Mouse (Mus musculus): ENCODE results near the gene Rgs5.

Rgs5 gene

GRCm38 (mm10) chr1:169655256-169655655 is at the start of gene Rgs5:
Rgs5 (plus strand) TSS chr1:169655501.
- DNase-seq: peak; percentile 79

- DNase-seq: no peak
Measured at GRCm38 (mm10) chr1:169606164-169606563, 49.1 kb upstream of the Rgs5 start.

- DNase-seq: peak; percentile 41
Measured at GRCm38 (mm10) chr1:169629738-169630137, 25.6 kb upstream of the Rgs5 start.

- peak; percentile 41 for DNase-seq
Measured at GRCm38 (mm10) chr1:169637251-169637750, 18.0 kb upstream of the Rgs5 start.

- DNase-seq: no peak
Measured at GRCm38 (mm10) chr1:169644884-169645653, 10.2 kb upstream of the Rgs5 start.

- peak; percentile 56 for DNase-seq
Measured at GRCm38 (mm10) chr1:169659479-169659878, 4.2 kb downstream of the Rgs5 start.

- no peak for DNase-seq
Measured at GRCm38 (mm10) chr1:169667328-169667727, 12.0 kb downstream of the Rgs5 start.

- peak; percentile 29 for DNase-seq
Measured at GRCm38 (mm10) chr1:169670705-169671104, 15.4 kb downstream of the Rgs5 start.

- DNase-seq: no peak
Measured at GRCm38 (mm10) chr1:169671801-169672200, 16.5 kb downstream of the Rgs5 start.

GRCm38 (mm10) chr1:169672272-169672671 is 17.0 kb downstream of the Rgs5 start:
- no peak for DNase-seq

GRCm38 (mm10) chr1:169674116-169674515 is 18.8 kb downstream of the Rgs5 start:
- no peak for DNase-seq

- DNase-seq: no peak
Measured at GRCm38 (mm10) chr1:169676751-169677150, 21.4 kb downstream of the Rgs5 start.

GRCm38 (mm10) chr1:169680455-169681208 is 25.3 kb downstream of the Rgs5 start:
- no peak for DNase-seq

GRCm38 (mm10) chr1:169682775-169683497 is 27.6 kb downstream of the Rgs5 start:
- no peak for DNase-seq

- DNase-seq: peak; percentile 52
Measured at GRCm38 (mm10) chr1:169685257-169685656, 30.0 kb downstream of the Rgs5 start.

- no peak for DNase-seq
Measured at GRCm38 (mm10) chr1:169693040-169693439, 37.7 kb downstream of the Rgs5 start.

GRCm38 (mm10) chr1:169693537-169693936 is 38.2 kb downstream of the Rgs5 start:
- no peak for DNase-seq

- no peak for DNase-seq
Measured at GRCm38 (mm10) chr1:169695356-169695755, 40.1 kb downstream of the Rgs5 start.

- DNase-seq: no peak
Measured at GRCm38 (mm10) chr1:169697236-169697635, 41.9 kb downstream of the Rgs5 start.

GRCm38 (mm10) chr1:169699184-169699583 is 43.9 kb downstream of the Rgs5 start:
- DNase-seq: no peak

- DNase-seq: no peak
Measured at GRCm38 (mm10) chr1:169704395-169705087, 49.2 kb downstream of the Rgs5 start.

GRCm38 (mm10) chr1:169721836-169722235 is 66.5 kb downstream of the Rgs5 start:
- DNase-seq: no peak

- no peak for DNase-seq
Measured at GRCm38 (mm10) chr1:169726319-169726718, 71.0 kb downstream of the Rgs5 start.

All from kidney, postnatal 10 days (tissue).